Mouse (Mus musculus) liver, adult 2 months (tissue): ENCODE data around the gene Cxcr2.

Experiments
- CTCF ChIP-seq: fragments of 200-500 bp; IDR thresholded peaks from 2 replicates; pipeline ENCODE4 v1.5.1; 2011; ENCODE audit warnings: low read depth, low read length, control low read depth
- POLR2A ChIP-seq: fragments of 200-500 bp; IDR thresholded peaks from 2 replicates; pipeline ENCODE4 v1.6.1; 2011; ENCODE audit warnings: low read length, control low read depth; ENCODE audit not compliant: insufficient read depth; ENCODE audit errors: extremely low read depth

DNA sequence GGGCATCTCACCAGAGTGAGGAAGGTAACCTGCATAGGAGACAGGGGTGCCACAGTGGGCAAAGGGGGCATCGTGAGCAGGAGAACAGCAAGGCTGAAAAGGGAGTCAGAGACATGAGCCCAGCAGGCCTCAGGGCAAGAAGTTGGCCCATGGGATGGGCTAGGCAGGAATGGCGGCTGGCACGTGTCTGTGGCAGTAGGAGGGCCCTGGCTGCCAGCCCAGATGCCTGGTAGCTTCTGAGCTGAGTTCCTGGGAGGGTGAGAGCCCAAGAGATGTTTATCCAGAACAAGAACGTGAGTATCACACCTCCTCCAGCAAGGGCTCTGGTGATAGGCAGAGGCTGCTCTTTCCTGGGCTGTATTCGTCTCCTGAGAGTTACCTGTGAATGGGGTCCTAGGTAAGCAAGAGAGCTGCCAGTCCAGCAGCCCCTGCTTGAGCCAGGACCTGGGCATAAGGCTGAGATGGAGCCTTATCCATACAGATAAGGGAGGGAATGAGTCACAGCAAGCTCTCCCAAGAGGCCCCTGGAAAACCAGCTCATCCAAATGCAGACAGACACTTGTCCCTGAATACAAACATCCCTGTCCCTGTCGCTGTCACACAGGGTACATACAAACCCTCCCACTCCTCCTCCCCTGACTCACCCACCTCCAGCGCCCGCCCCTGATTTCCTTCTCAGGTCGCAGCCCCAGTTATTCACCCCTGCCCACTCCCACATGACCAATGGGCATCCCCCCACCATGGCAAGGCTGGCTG is 31.8 kb upstream of the Cxcr2 start:
- TF ChIP-seq POLR2A = no peak
- no peak for TF ChIP-seq CTCF
